Mouse (Mus musculus) liver, embryonic 15.5 days (tissue): Measurements from ENCODE around the gene Rnf8. TPM values are rescaled to one million over a fixed set of nuclear protein-coding genes. Genes with fewer than 3 reads are reported as not detected.

Experiments
- ATAC-seq: fragments of 200-750 bp; cut with Nextera tagmentation; 2 replicates; pipeline ENCODE4 v1.8.0; 2017; ENCODE audit warnings: moderate number of reproducible peaks, mild to moderate bottlenecking, moderate library complexity; ENCODE audit not compliant: insufficient read depth
- H3K27ac ChIP-seq: fragments of 300-500 bp; sonication (generic); replicated peaks from 2 replicates; pipeline ENCODE4 v1.5.1; 2015; ENCODE audit warnings: mild to moderate bottlenecking, inconsistent platforms
- H3K27me3 ChIP-seq: fragments of 300-500 bp; sonication (generic); 2 replicates; pipeline ENCODE4 v1.6.1; 2015; ENCODE audit warnings: mild to moderate bottlenecking, inconsistent platforms
- H3K36me3 ChIP-seq: fragments of 300-500 bp; sonication (generic); replicated peaks from 2 replicates; pipeline ENCODE4 v1.6.1; 2015; ENCODE audit warnings: moderate library complexity, mild to moderate bottlenecking, inconsistent platforms
- H3K4me1 ChIP-seq: fragments of 300-500 bp; sonication (generic); replicated peaks from 2 replicates; pipeline ENCODE4 v1.6.1; 2015; ENCODE audit warnings: inconsistent platforms
- H3K4me2 ChIP-seq: fragments of 300-500 bp; sonication (generic); 2 replicates; pipeline ENCODE4 v1.6.1; 2015; ENCODE audit warnings: moderate library complexity, mild to moderate bottlenecking, inconsistent platforms
- H3K4me3 ChIP-seq: fragments of 300-500 bp; sonication (generic); replicated peaks from 2 replicates; pipeline ENCODE4 v1.5.1; 2015; ENCODE audit warnings: mild to moderate bottlenecking, inconsistent platforms
- H3K9ac ChIP-seq: fragments of 300-500 bp; sonication (generic); 2 replicates; pipeline ENCODE4 v1.6.1; 2015; ENCODE audit warnings: moderate library complexity, mild to moderate bottlenecking, inconsistent platforms
- H3K9me3 ChIP-seq: fragments of 300-500 bp; sonication (generic); replicated peaks from 2 replicates; pipeline ENCODE4 v1.6.1; 2016; ENCODE audit warnings: inconsistent platforms
- WGBS: fragments of 180-500 bp; shearing (Covaris S2); methylation state at CpG from one replicate; pipeline ENCODE4 v1.1.7; 2015; ENCODE audit warnings: mixed read lengths; ENCODE audit not compliant: insufficient replicate concordance; 5-methylcytosine and 5-hydroxymethylcytosine counted together
- microRNA-seq: library from miRNA; unstranded; fragments of <30 nt; microRNA quantifications from one replicate; pipeline ENCODE4, GENCODE M21; 2016
- polyA plus RNA-seq: library from polyadenylated mRNA; unstranded; fragments of >200 nt; fragmentation: Nextera tagmentation; extraction: Ambion mirVana; gene quantifications from 2 replicates; pipeline ENCODE4 v1.2.1, GENCODE M21; 2015

Gene Rnf8
- polyA plus RNA-seq, 1 experiment from 2014 or later = 36.7 TPM

GRCm38 (mm10) chr17:29694516-29694915, 79.9 kb downstream of the Rnf8 start:
- H3K4me2 ChIP-seq = no peak overlapping the region
- peaks cover 90% of the 10 kb centered on the region for H3K36me3 ChIP-seq
- no peaks in the 10 kb centered on the region for H3K4me1 ChIP-seq
- H3K27ac ChIP-seq = no peak overlapping the region
- no peak overlapping the region for H3K9ac ChIP-seq
- H3K9me3 ChIP-seq = no peaks in the 10 kb centered on the region
- H3K27me3 ChIP-seq = no peaks in the 10 kb centered on the region
- WGBS = 82% methylated on average over 4 of the region's 4 CpGs
- no peak for ATAC-seq
- H3K4me3 ChIP-seq = no peak overlapping the region

Small RNAs within 50 kb of the gene (microRNA-seq; reads per million reads assigned to microRNA genes)
- gene Mir7667 = not detected

Other genes with a start within 250 kb of the Rnf8 start
- gene Pim1, start 124.0 kb upstream of the Rnf8 start, polyA plus RNA-seq = 93.3 and 93.5 TPM in 2 replicates
- gene Gm17657, start 65.2 kb upstream of the Rnf8 start, polyA plus RNA-seq = not detected in 2 replicates
- 2.9 and 3.3 TPM in 2 replicates for gene Tbc1d22b, start 65.0 kb upstream of the Rnf8 start, polyA plus RNA-seq
- 0.10 and 0.23 TPM in 2 replicates for gene Tmem217, start 62.4 kb upstream of the Rnf8 start, polyA plus RNA-seq
- 0.92 and 1.1 TPM in 2 replicates for gene Gm28043, start 86 bp downstream of the Rnf8 start, polyA plus RNA-seq
- 57.1 and 65.1 TPM in 2 replicates for gene Cmtr1, start 45.8 kb downstream of the Rnf8 start, polyA plus RNA-seq
- gene Ccdc167, start 102.3 kb downstream of the Rnf8 start, polyA plus RNA-seq = 5.3 and 5.6 TPM in 2 replicates